24 mouse cellular contexts compared by ENCODE assay signal in genomic region chr13:101478608-101479296, GRCm38 (mm10).
DNase-seq lines count a peak whose midpoint lies in the region; ATAC-seq and TF ChIP-seq lines count a peak whose summit lies in the region.
"Had no signal": no experiment of that assay in that cellular context is flagged by ENCODE, and none has a peak within 500 bp of the region (broad histone marks: within the 10 kb centered on the region; RNA-seq: fewer than 3 reads in every experiment).

No protein-coding gene starts in this region.

- TF ChIP-seq CTCF in cerebellum, adult 2 months (IDR thresholded peaks at IDR 0.05; ENCODE audit: borderline replicate concordance, insufficient read depth, low read depth, low read length): no peak

- H3K4me1 ChIP-seq in cerebellum, adult 2 months (ENCODE audit: control insufficient read depth, insufficient read depth, low read length): peaks cover 26% of the 10 kb centered on the region
- 0 out of 2 replicates have a peak, but pooled peaks cover 9% of the 10 kb centered on the region for H3K4me1 ChIP-seq in intestine, embryonic 16.5 days (ENCODE audit: control insufficient read depth, insufficient read depth, low read length)
- no peaks in the 10 kb centered on the region for H3K4me1 ChIP-seq in stomach, embryonic 16.5 days (ENCODE audit: control insufficient read depth, insufficient read depth, low read length)
- H3K4me1 ChIP-seq: embryonic facial prominence, embryonic 12.5 days had no signal

- peak; percentile 82 for ATAC-seq in intestine, embryonic 16.5 days
- ATAC-seq in stomach, embryonic 16.5 days (ENCODE audit: insufficient read depth, low FRiP score): peak; percentile 87
- ATAC-seq: forebrain, embryonic 14.5 days; hindbrain, postnatal 0 days; liver, postnatal 0 days; lung, postnatal 0 days had no signal

- 56% methylated on average over 4 of the region's 4 CpGs for WGBS in cerebellum, adult 2 months
- 48% methylated on average over 4 of the region's 4 CpGs for WGBS in intestine, embryonic 16.5 days
- 44% methylated on average over 4 of the region's 4 CpGs for WGBS in stomach, embryonic 16.5 days

- DNase-seq in cerebellum, adult 2 months: no peak
- DNase-seq in cerebellum, adult 8-10 months: no peak
- DNase-seq in urinary bladder, adult 18-20 months (ENCODE audit: low spot score in 2 of 2): peak; percentile 25 to 31
- no peak for DNase-seq in urinary bladder, postnatal 4 days (ENCODE audit: low spot score in 2 of 2)
- DNase-seq in left cerebral cortex, adult 11 months (ENCODE audit: low spot score): no peak
- no peak for DNase-seq in gastrocnemius, adult 8-10 months (ENCODE audit: low spot score in 2 of 2)
- DNase-seq: adrenal gland, postnatal 25 days; gastrocnemius, adult 2 months; kidney, adult 2 months; liver; liver, postnatal 0 days; right cerebral cortex, postnatal 4 days; thymus, postnatal 36 days had no signal

- no peak overlapping the region for H3K4me3 ChIP-seq in cerebellum, adult 2 months (replicated peaks; ENCODE audit: insufficient read depth, low read depth, low read length)
- no peak overlapping the region for H3K4me3 ChIP-seq in intestine, embryonic 16.5 days (ENCODE audit: low read length)
- no peak overlapping the region for H3K4me3 ChIP-seq in stomach, embryonic 16.5 days (replicated peaks; ENCODE audit: low read length)
- H3K4me3 ChIP-seq: embryonic facial prominence, embryonic 12.5 days; gastrocnemius, adult 2 months; heart, embryonic 12.5 days; hindbrain, embryonic 10.5 days; limb, embryonic 10.5 days had no signal

- no peak overlapping the region for H3K4me2 ChIP-seq in intestine, embryonic 16.5 days (ENCODE audit: low read depth, low read length)
- H3K4me2 ChIP-seq in stomach, embryonic 16.5 days (ENCODE audit: low read depth, low read length): peak overlapping the region; percentile 15; the same call in 1 of the 2 replicates
- H3K4me2 ChIP-seq: embryonic facial prominence, embryonic 12.5 days; heart, embryonic 12.5 days had no signal

- H3K27ac ChIP-seq in cerebellum, adult 2 months (ENCODE audit: insufficient read depth, low read length): peak overlapping the region; percentile 88
- peak overlapping the region; percentile 79 for H3K27ac ChIP-seq in intestine, embryonic 16.5 days (ENCODE audit: low read length)
- H3K27ac ChIP-seq in stomach, embryonic 16.5 days (ENCODE audit: low read length): peak overlapping the region; percentile 93
- H3K27ac ChIP-seq: embryonic facial prominence, embryonic 12.5 days; gastrocnemius, adult 2 months; hindbrain, embryonic 10.5 days; hindbrain, postnatal 0 days; kidney, postnatal 0 days; limb, embryonic 10.5 days; macrophage had no signal

- H3K9ac ChIP-seq in intestine, embryonic 16.5 days (ENCODE audit: low read depth, low read length): no peak overlapping the region
- 0 out of 2 replicates have a peak overlapping the region, but pooled peaks have one; percentile 16 for H3K9ac ChIP-seq in stomach, embryonic 16.5 days (ENCODE audit: low read length)
- H3K9ac ChIP-seq: embryonic facial prominence, embryonic 12.5 days; heart, embryonic 12.5 days; liver, postnatal 0 days had no signal

- TF ChIP-seq POLR2A in cerebellum, adult 2 months (IDR thresholded peaks at IDR 0.05; ENCODE audit: borderline replicate concordance, insufficient read depth, low read length): no peak

- no peaks in the 10 kb centered on the region for H3K27me3 ChIP-seq in cerebellum, adult 2 months (ENCODE audit: control insufficient read depth, insufficient read depth, low read length)
- H3K27me3 ChIP-seq in intestine, embryonic 16.5 days (replicated peaks; ENCODE audit: control insufficient read depth, insufficient read depth, low read length): no peaks in the 10 kb centered on the region
- no peaks in the 10 kb centered on the region for H3K27me3 ChIP-seq in stomach, embryonic 16.5 days (ENCODE audit: control insufficient read depth, insufficient read depth, low read length)
- H3K27me3 ChIP-seq: embryonic facial prominence, embryonic 12.5 days; heart, embryonic 12.5 days had no signal

- no peaks in the 10 kb centered on the region for H3K36me3 ChIP-seq in intestine, embryonic 16.5 days (ENCODE audit: control insufficient read depth, insufficient read depth, low read length)
- H3K36me3 ChIP-seq in stomach, embryonic 16.5 days (ENCODE audit: control insufficient read depth, insufficient read depth, low read length): no peaks in the 10 kb centered on the region
- H3K36me3 ChIP-seq: embryonic facial prominence, embryonic 12.5 days; heart, embryonic 12.5 days; hindbrain, embryonic 10.5 days; limb, embryonic 10.5 days had no signal

- no peaks in the 10 kb centered on the region for H3K9me3 ChIP-seq in intestine, embryonic 16.5 days (ENCODE audit: control insufficient read depth, low read length)
- H3K9me3 ChIP-seq in stomach, embryonic 16.5 days (replicated peaks; ENCODE audit: control insufficient read depth, low read length): no peaks in the 10 kb centered on the region
- H3K9me3 ChIP-seq: embryonic facial prominence, embryonic 12.5 days; heart, embryonic 12.5 days; limb, embryonic 10.5 days had no signal

Comparison
In these comparisons a context has a peak if more than half of its experiments do, and no peak if none do; other contexts are left out.
1. DNase-seq: peak in urinary bladder, adult 18-20 months (2 of 2); none in cerebellum, adult 2 months (0 of 2), cerebellum, adult 8-10 months (single experiment), urinary bladder, postnatal 4 days (0 of 2), left cerebral cortex, adult 11 months (single experiment) and gastrocnemius, adult 8-10 months (0 of 2).
2. Peak in every context shown above with its lines, with median percentiles within 50 percentile points of each other: H3K27ac ChIP-seq.